Mouse (Mus musculus): ENCODE results near the gene Shld1. TPM values are rescaled to one million over a fixed set of nuclear protein-coding genes. Genes with fewer than 3 reads are reported as not detected.
A peak's percentile ranks its signal among the peaks of the same experiment; 100 is the strongest.

Shld1 gene
- polyA plus RNA-seq, 1 experiment from 2014 or later, result 18.2 TPM

- no peaks in the 10 kb centered on the region for H3K27me3 ChIP-seq
- no peak for ATAC-seq (ENCODE audit: insufficient number of reproducible peaks, insufficient read depth, low FRiP score, low TSS enrichment, low read depth)
- H3K4me3 ChIP-seq (replicated peaks), result no peak overlapping the region
- no peak overlapping the region for H3K27ac ChIP-seq
- no peaks in the 10 kb centered on the region for H3K9me3 ChIP-seq
- H3K36me3 ChIP-seq, result no peaks in the 10 kb centered on the region
- no peak overlapping the region for H3K4me2 ChIP-seq
- H3K4me1 ChIP-seq (replicated peaks), result no peaks in the 10 kb centered on the region
- H3K9ac ChIP-seq (replicated peaks), result no peak overlapping the region
- whole genome bisulfite sequencing, result 74% methylated on average over 15 of the region's 15 CpGs
Observed at GRCm38 (mm10) chr2:132751141-132752066, 64.7 kb downstream of the Shld1 start.

- no peaks in the 10 kb centered on the region for H3K27me3 ChIP-seq
- no peaks in the 10 kb centered on the region for H3K36me3 ChIP-seq
- no peaks in the 10 kb centered on the region for H3K4me1 ChIP-seq (replicated peaks)
- WGBS, result 82% methylated on average over 2 of the region's 2 CpGs
- H3K9me3 ChIP-seq, result no peaks in the 10 kb centered on the region
- no peak overlapping the region for H3K4me3 ChIP-seq (replicated peaks)
- no peak overlapping the region for H3K9ac ChIP-seq (replicated peaks)
- no peak for ATAC-seq (ENCODE audit: insufficient number of reproducible peaks, insufficient read depth, low FRiP score, low TSS enrichment, low read depth)
- no peak overlapping the region for H3K27ac ChIP-seq
- no peak overlapping the region for H3K4me2 ChIP-seq
Observed at GRCm38 (mm10) chr2:132752398-132752797, 65.7 kb downstream of the Shld1 start.

- Histone ChIP-seq H3K9ac (replicated peaks) (no peak overlapping the region), H3K4me1 (replicated peaks) (no peaks in the 10 kb centered on the region), H3K27me3 (no peaks in the 10 kb centered on the region), H3K36me3 (no peaks in the 10 kb centered on the region), H3K4me3 (replicated peaks) (no peak overlapping the region), H3K4me2 (no peak overlapping the region), H3K9me3 (no peaks in the 10 kb centered on the region), H3K27ac (no peak overlapping the region)
- WGBS, result 80% methylated on average over 3 of the region's 3 CpGs
- ATAC-seq (ENCODE audit: insufficient number of reproducible peaks, insufficient read depth, low FRiP score, low TSS enrichment, low read depth), result no peak
Observed at GRCm38 (mm10) chr2:132753137-132753536, 66.4 kb downstream of the Shld1 start.

GRCm38 (mm10) chr2:132757911-132758310 is 71.2 kb downstream of the Shld1 start:
- no peak for ATAC-seq (ENCODE audit: insufficient number of reproducible peaks, insufficient read depth, low FRiP score, low TSS enrichment, low read depth)
- Histone ChIP-seq H3K27me3 (no peaks in the 10 kb centered on the region), H3K9ac (replicated peaks) (no peak overlapping the region), H3K27ac (no peak overlapping the region), H3K4me3 (replicated peaks) (no peak overlapping the region), H3K4me2 (no peak overlapping the region), H3K36me3 (no peaks in the 10 kb centered on the region), H3K4me1 (replicated peaks) (no peaks in the 10 kb centered on the region), H3K9me3 (no peaks in the 10 kb centered on the region)
- 77% methylated on average over 5 of the region's 5 CpGs for WGBS

GRCm38 (mm10) chr2:132770822-132771221 is 84.1 kb downstream of the Shld1 start:
- no peaks in the 10 kb centered on the region for H3K4me1 ChIP-seq (replicated peaks)
- no peak overlapping the region for H3K4me3 ChIP-seq (replicated peaks)
- 59% methylated on average over 1 of the region's 1 CpGs for WGBS
- H3K27ac ChIP-seq, result no peak overlapping the region
- H3K9ac ChIP-seq (replicated peaks), result no peak overlapping the region
- H3K9me3 ChIP-seq, result no peaks in the 10 kb centered on the region
- no peaks in the 10 kb centered on the region for H3K27me3 ChIP-seq
- H3K4me2 ChIP-seq, result no peak overlapping the region
- no peak for ATAC-seq (ENCODE audit: insufficient number of reproducible peaks, insufficient read depth, low FRiP score, low TSS enrichment, low read depth)
- H3K36me3 ChIP-seq, result no peaks in the 10 kb centered on the region

- Histone ChIP-seq H3K9me3 (no peaks in the 10 kb centered on the region), H3K36me3 (no peaks in the 10 kb centered on the region), H3K9ac (replicated peaks) (no peak within 1 kb of the TSS), H3K4me1 (replicated peaks) (no peaks in the 10 kb centered on the region; the same call in 1 of the 2 replicates), H3K4me2 (peak within 1 kb of the TSS; percentile 86), H3K27me3 (peaks cover 14% of the 10 kb centered on the region), H3K4me3 (replicated peaks) (peak within 1 kb of the TSS; percentile 44), H3K27ac (no peak within 1 kb of the TSS)
- 11% methylated on average over 4 of the region's 4 CpGs for WGBS
- no peak for ATAC-seq (ENCODE audit: insufficient number of reproducible peaks, insufficient read depth, low FRiP score, low TSS enrichment, low read depth)
Observed at GRCm38 (mm10) chr2:132780978-132781377, 94.2 kb downstream of the Shld1 start, which contains the start of gene Chgb. Gene Chgb (plus strand): TSS chr2:132781278.

GRCm38 (mm10) chr2:132781439-132782068 is 94.8 kb downstream of the Shld1 start:
- H3K9me3 ChIP-seq, result no peaks in the 10 kb centered on the region
- peak overlapping the region; percentile 44 for H3K4me3 ChIP-seq (replicated peaks)
- H3K4me2 ChIP-seq, result peak overlapping the region; percentile 86
- H3K27me3 ChIP-seq, result peaks cover 14% of the 10 kb centered on the region
- H3K4me1 ChIP-seq (replicated peaks), result no peaks in the 10 kb centered on the region; the same call in 1 of the 2 replicates
- under 1% methylated on average over 40 of the region's 41 CpGs for WGBS
- H3K27ac ChIP-seq, result no peak overlapping the region
- H3K9ac ChIP-seq (replicated peaks), result no peak overlapping the region
- no peaks in the 10 kb centered on the region for H3K36me3 ChIP-seq
- peak; percentile 99 for ATAC-seq (ENCODE audit: insufficient number of reproducible peaks, insufficient read depth, low FRiP score, low TSS enrichment, low read depth)

- no peak for ATAC-seq (ENCODE audit: insufficient number of reproducible peaks, insufficient read depth, low FRiP score, low TSS enrichment, low read depth)
- Histone ChIP-seq H3K9me3 (no peaks in the 10 kb centered on the region), H3K4me1 (replicated peaks) (no peaks in the 10 kb centered on the region; the same call in 1 of the 2 replicates), H3K4me2 (no peak overlapping the region), H3K36me3 (no peaks in the 10 kb centered on the region), H3K9ac (replicated peaks) (no peak overlapping the region), H3K27me3 (peaks cover 14% of the 10 kb centered on the region), H3K4me3 (replicated peaks) (no peak overlapping the region), H3K27ac (no peak overlapping the region)
- 83% methylated on average over 6 of the region's 6 CpGs for WGBS
Observed at GRCm38 (mm10) chr2:132784039-132784438, 97.3 kb downstream of the Shld1 start.

GRCm38 (mm10) chr2:132793441-132794203 is 106.9 kb downstream of the Shld1 start:
- 87% methylated on average over 19 of the region's 19 CpGs for WGBS
- no peaks in the 10 kb centered on the region for H3K27me3 ChIP-seq
- no peak overlapping the region for H3K4me3 ChIP-seq (replicated peaks)
- no peak for ATAC-seq (ENCODE audit: insufficient number of reproducible peaks, insufficient read depth, low FRiP score, low TSS enrichment, low read depth)
- no peak overlapping the region for H3K27ac ChIP-seq
- no peak overlapping the region for H3K9ac ChIP-seq (replicated peaks)
- no peaks in the 10 kb centered on the region for H3K36me3 ChIP-seq
- H3K4me2 ChIP-seq, result no peak overlapping the region
- H3K9me3 ChIP-seq, result no peaks in the 10 kb centered on the region
- H3K4me1 ChIP-seq (replicated peaks), result no peaks in the 10 kb centered on the region

- Histone ChIP-seq H3K9me3 (no peaks in the 10 kb centered on the region), H3K9ac (replicated peaks) (no peak overlapping the region), H3K36me3 (no peaks in the 10 kb centered on the region), H3K4me2 (no peak overlapping the region), H3K27ac (no peak overlapping the region), H3K4me1 (replicated peaks) (no peaks in the 10 kb centered on the region), H3K27me3 (no peaks in the 10 kb centered on the region), H3K4me3 (replicated peaks) (no peak overlapping the region)
- ATAC-seq (ENCODE audit: insufficient number of reproducible peaks, insufficient read depth, low FRiP score, low TSS enrichment, low read depth), result no peak
- 87% methylated on average over 7 of the region's 7 CpGs for WGBS
Observed at GRCm38 (mm10) chr2:132794204-132794586, 107.5 kb downstream of the Shld1 start.

Data from limb, embryonic 12.5 days (tissue).